Mouse (Mus musculus): Measurements from ENCODE around the gene Srf.

The Srf gene

DNA sequence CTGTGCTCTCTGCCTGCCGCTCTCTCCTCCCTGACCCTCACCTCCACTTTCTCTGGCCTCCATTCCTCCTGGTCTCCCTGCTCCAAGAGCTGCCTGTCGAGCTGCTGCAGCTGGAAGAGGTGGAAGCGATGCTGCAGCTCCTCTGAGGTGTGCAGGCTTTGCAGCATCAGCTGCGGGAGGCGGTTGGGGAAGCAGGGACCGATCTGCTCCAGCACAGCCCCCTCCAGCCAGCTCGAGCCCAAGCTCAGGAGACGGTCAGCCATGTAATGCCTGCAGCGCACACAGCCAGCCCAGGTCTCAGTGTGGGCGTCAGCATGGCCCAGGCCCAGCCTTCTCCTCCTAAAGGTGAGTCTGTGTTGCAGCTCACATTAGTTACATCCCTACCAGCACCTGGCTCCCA lies 36.0 kb downstream of the Srf start:
- DNase-seq (ENCODE audit: low spot score in 2 of 2) = no peak

DNA sequence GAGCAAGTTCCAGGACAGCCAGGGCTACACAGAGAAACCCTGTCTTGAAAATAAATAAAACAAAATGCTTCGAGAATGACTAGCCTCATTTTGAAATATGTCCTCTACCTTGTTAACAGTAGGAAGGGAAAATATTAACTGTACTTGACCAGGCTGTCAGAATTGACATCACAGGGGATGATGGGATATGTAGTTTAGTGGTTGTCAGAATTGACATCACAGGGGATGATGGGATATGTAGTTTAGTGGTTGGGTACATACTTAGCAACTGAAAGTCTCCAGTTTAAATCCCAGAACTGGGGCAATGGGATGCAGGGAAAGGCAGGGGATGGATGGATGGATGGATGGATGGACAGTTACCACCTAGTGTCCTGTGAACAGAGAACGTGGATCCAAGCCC lies 42.6 kb downstream of the Srf start:
- DNase-seq (ENCODE audit: low spot score in 2 of 2) = no peak

DNA sequence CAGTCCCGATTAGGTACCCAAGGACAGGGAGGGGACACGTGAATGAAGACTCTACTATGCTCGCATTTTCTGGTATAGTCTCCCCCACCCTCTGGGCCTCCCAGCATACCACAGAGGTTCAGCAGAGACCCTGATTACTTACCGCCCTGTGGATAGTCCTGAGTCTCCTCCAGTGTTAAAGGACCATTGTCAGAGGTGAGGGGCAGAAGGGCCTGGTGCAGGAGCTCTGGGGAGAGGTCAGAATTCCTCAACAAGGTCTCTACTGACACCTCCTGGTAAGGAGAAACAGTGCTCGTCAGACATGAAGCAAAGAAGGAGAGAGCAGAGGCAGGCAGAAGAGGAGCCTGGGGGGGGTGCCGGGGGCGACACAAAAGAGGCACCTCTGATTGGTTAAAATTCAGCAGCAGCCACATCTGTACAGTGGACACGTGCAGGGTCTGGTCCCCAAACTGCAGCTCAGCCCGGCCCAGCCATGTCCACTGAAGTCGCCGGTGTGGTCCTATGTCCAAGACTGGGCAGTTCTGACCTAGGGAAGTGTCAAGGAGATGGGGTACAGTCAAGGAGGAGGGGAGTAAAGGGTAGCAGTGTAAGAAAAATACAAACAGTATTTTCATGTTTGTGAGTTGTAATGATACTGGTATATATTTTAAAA lies 44.8 kb downstream of the Srf start:
- DNase-seq (ENCODE audit: low spot score in 2 of 2) = no peak

DNA sequence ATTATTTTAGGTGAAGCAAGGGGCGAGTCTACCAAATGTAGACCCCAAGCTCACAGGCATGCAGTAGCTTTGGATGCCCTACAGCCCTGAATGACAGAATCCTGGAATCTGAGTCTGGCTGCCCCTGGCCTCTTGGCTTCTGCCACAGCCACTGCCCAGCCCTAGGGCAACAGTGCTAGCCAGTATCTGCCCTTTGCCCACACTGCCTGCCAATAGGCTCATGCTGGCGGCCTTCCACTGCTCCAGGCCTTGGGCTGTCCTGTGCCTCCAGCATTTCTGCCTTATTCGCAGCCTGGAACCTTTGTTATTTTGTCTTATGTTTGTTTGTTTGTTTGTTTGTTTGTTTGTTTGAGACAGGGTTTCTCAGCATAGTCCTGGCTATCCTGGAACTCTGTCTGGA lies 50.4 kb downstream of the Srf start:
- DNase-seq (ENCODE audit: low spot score in 2 of 2) = no peak

DNA sequence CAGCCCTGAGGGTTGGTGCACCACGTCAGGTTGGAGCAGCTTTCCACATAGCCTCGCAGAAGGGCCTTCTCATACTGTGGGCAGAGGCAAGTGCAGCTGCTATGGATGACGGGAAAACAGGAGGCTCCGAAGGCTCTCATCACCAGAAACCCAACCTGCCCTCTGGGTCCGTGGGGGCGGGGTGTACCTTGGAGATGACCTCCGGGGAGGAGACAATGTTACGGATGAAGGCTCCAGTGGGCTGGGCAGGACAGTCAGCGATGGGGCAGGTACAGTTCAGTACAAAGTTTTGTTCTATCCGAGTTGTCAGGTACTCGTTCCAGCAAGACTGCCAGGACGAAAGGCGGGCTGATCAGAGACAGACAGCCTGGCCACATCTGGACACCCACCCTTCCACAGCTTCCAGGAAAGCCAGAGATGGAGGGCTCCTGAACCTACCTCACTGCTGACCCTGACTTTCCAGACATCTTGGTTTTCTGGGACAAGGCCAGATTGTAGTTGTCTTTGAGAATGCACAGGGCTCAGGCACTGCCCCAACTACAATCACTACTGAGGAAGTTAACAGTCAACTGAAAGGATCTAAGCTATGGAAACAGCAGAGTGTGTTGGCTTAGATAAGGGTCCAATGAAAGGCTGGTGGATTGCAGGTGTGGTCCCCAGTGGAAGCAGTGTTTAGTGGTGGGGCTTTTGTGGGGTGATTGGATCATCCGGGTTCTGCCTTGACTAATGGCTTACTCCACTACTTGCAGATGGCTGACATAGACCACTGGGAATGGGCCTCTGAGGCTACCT lies 51.9 kb downstream of the Srf start:
- DNase-seq (ENCODE audit: low spot score in 2 of 2) = no peak

DNA sequence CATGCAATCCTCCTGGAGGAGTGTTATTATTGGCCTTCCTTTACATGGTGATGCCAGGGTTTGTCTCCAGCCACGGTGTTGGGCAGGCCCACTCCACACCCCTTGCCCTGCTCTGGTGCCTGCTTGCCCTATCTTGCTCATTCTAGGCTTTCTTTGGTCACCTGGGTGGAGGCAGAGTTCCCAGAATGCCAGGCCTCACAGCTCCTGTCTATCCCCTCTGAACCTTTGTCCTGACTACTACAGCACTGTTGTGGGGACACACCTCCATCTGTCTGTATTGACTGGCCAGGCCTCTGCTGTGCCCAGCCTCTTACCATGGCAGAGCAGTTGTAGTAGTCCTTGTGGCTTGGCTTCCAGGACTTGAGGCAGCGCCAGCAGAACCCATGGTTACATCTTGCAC lies 53.2 kb downstream of the Srf start:
- no peak for DNase-seq (ENCODE audit: low spot score in 2 of 2)

Data from thymus, postnatal 10 days (tissue).